Mouse (Mus musculus): ENCODE measurements around the gene Ccdc73. TPM values are rescaled to one million over a fixed set of nuclear protein-coding genes. Genes with fewer than 3 reads are reported as not detected.
A peak's percentile ranks its signal among the peaks of the same experiment; 100 is the strongest.

Gene Ccdc73
- polyA plus RNA-seq, 1 experiment from 2014 or later, result 4.7 TPM

DNA sequence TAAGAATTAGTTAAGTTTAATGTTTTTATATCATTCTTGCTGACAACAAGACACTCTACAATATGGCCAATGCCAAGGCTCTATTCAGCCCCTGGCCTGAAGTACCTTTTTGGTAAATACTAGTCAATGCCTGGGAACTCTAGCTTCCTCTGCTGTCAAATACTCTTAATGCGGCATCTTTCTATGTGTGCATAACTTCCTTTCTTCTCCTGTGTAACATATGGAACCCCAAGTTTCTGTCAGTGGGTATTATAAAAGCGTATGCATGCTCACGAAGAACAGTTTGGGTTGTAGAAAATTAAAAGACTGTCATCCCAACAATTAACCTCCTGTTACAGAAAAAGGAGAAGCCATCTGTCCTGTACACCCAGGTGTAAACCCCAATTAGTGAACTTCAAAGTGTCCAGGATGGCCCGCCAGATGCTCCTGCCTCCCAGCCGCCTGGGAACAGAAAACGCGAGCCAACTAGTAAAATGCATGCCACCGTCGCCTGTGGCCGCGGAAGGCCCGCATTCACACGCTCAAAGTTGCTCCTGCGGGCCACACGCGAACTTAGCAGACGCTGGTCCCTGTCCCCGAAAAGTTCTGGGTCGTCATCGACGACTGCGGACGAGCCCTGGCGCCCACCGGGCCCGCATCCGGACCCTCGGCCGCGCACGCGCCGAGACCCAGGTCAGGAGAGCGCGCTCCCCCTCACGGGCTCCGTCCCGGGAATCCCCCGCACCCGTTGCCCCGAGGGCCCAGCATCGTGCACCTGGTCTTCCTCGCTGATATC lies 148.8 kb downstream of the Ccdc73 start:
- H3K27me3 ChIP-seq (ENCODE audit: control insufficient read depth, insufficient read depth, low read length), result no peaks in the 10 kb centered on the region
- H3K4me3 ChIP-seq (ENCODE audit: low read depth, low read length), result peak overlapping the region; percentile 90
- H3K4me2 ChIP-seq, result peak overlapping the region; percentile 84
- H3K9me3 ChIP-seq (replicated peaks; ENCODE audit: control insufficient read depth, low read length), result no peaks in the 10 kb centered on the region
- ATAC-seq (replicated peaks; ENCODE audit: insufficient number of reproducible peaks, low FRiP score, low TSS enrichment), result peak; percentile 54
- peaks cover 4% of the 10 kb centered on the region; the same call in 1 of the 2 replicates for H3K36me3 ChIP-seq (ENCODE audit: control insufficient read depth, insufficient read depth, low read length)
- peak overlapping the region; percentile 51 for H3K27ac ChIP-seq (ENCODE audit: low read depth, low read length)
- no peaks in the 10 kb centered on the region for H3K4me1 ChIP-seq (ENCODE audit: control insufficient read depth, insufficient read depth, low read length)
- WGBS (ENCODE audit: insufficient replicate concordance), result under 1% methylated on average over 43 of the region's 43 CpGs
- peak overlapping the region; percentile 94 for H3K9ac ChIP-seq (ENCODE audit: low read depth, low read length)

DNA sequence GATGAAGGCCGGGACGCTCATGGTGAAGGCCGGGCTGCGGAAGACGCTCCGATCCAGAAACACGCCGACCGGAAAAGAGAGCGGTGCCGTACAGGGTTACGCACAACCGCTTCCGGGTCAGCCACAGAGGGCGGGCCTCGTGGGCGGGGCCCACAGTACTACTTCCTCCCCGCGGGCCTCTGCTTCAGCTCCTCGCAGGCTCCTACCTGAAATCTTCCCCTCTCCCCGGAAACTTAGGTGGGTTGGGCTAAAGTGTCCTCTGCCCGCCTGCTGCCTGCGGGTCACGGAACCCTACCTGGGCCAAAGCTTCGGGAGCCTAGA lies 149.3 kb downstream of the Ccdc73 start, which contains the start of gene Eif3m:
Gene Eif3m (minus strand): TSS at position 114 of the 321 bp plus-strand sequence.
- 0% methylated on average over 25 of the region's 25 CpGs for WGBS (ENCODE audit: insufficient replicate concordance)
- H3K27ac ChIP-seq (ENCODE audit: low read depth, low read length), result peak within 1 kb of the TSS; percentile 51
- ATAC-seq (replicated peaks; ENCODE audit: insufficient number of reproducible peaks, low FRiP score, low TSS enrichment), result peak; percentile 100

DNA sequence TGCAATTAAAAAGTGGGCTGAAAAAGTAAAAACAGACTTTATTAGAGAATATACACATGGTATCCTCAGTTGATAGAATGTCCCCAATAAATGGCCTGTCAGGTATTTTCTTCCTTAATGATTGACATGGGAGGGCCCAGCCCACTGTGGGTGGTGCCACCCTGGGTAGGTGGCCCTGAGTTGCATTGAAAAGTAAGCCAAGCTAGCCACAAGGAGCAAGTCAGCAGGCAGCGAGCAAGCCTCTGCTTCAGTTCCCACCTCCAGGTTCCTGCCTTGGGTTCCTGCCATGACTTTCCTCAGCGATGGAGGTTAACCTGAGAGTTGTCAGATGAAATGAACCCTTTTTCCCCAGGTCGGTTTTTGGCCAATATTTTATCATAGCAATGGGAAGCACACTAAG lies 150.2 kb downstream of the Ccdc73 start:
- H3K4me3 ChIP-seq (ENCODE audit: low read depth, low read length), result no peak overlapping the region
- no peaks in the 10 kb centered on the region for H3K27me3 ChIP-seq (ENCODE audit: control insufficient read depth, insufficient read depth, low read length)
- H3K27ac ChIP-seq (ENCODE audit: low read depth, low read length), result no peak overlapping the region
- 73% methylated on average over 3 of the region's 3 CpGs for WGBS (ENCODE audit: insufficient replicate concordance)
- H3K4me2 ChIP-seq, result peak overlapping the region; percentile 84
- peaks cover 4% of the 10 kb centered on the region; the same call in 1 of the 2 replicates for H3K36me3 ChIP-seq (ENCODE audit: control insufficient read depth, insufficient read depth, low read length)
- H3K4me1 ChIP-seq (ENCODE audit: control insufficient read depth, insufficient read depth, low read length), result peaks cover under 1% of the 10 kb centered on the region; the same call in 1 of the 2 replicates
- no peaks in the 10 kb centered on the region for H3K9me3 ChIP-seq (replicated peaks; ENCODE audit: control insufficient read depth, low read length)
- no peak for ATAC-seq (replicated peaks; ENCODE audit: insufficient number of reproducible peaks, low FRiP score, low TSS enrichment)
- no peak overlapping the region for H3K9ac ChIP-seq (ENCODE audit: low read depth, low read length)

More for the DNA sequence above, 149.3 kb downstream of the Ccdc73 start, which contains the start of gene Eif3m:
- Histone ChIP-seq H3K9me3 (replicated peaks; ENCODE audit: control insufficient read depth, low read length) (no peaks in the 10 kb centered on the region), H3K9ac (ENCODE audit: low read depth, low read length) (peak within 1 kb of the TSS; percentile 94), H3K4me2 (peak within 1 kb of the TSS; percentile 84), H3K4me1 (ENCODE audit: control insufficient read depth, insufficient read depth, low read length) (no peaks in the 10 kb centered on the region), H3K4me3 (ENCODE audit: low read depth, low read length) (peak within 1 kb of the TSS; percentile 90), H3K27me3 (ENCODE audit: control insufficient read depth, insufficient read depth, low read length) (no peaks in the 10 kb centered on the region), H3K36me3 (ENCODE audit: control insufficient read depth, insufficient read depth, low read length) (peaks cover 4% of the 10 kb centered on the region; the same call in 1 of the 2 replicates)

DNA sequence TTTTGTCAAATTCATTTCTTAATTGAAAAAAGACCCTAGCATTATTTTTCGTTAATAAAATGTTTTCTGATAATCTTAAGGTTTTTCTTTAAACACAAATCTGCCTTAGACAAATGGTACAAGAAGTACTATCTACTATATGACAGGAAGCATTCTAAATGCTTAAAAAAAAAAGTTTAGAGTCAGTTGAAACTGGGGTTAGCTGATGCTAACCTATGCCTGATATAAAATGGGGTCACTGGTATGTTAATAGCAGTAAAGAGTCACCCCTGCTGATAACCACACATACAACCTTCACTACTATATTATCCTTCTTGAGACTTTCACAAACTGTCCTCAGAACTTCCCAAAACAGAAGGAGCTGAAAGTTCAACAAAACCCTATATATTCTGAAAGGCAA lies 151.9 kb downstream of the Ccdc73 start:
- H3K4me1 ChIP-seq (ENCODE audit: control insufficient read depth, insufficient read depth, low read length), result peaks cover 4% of the 10 kb centered on the region; the same call in 1 of the 2 replicates
- 86% methylated on average over 1 of the region's 1 CpGs for WGBS (ENCODE audit: insufficient replicate concordance)
- no peak overlapping the region for H3K4me2 ChIP-seq
- H3K27ac ChIP-seq (ENCODE audit: low read depth, low read length), result no peak overlapping the region
- no peaks in the 10 kb centered on the region for H3K36me3 ChIP-seq (ENCODE audit: control insufficient read depth, insufficient read depth, low read length)
- no peak overlapping the region for H3K9ac ChIP-seq (ENCODE audit: low read depth, low read length)
- ATAC-seq (replicated peaks; ENCODE audit: insufficient number of reproducible peaks, low FRiP score, low TSS enrichment), result no peak
- no peak overlapping the region for H3K4me3 ChIP-seq (ENCODE audit: low read depth, low read length)
- no peaks in the 10 kb centered on the region for H3K9me3 ChIP-seq (replicated peaks; ENCODE audit: control insufficient read depth, low read length)
- no peaks in the 10 kb centered on the region for H3K27me3 ChIP-seq (ENCODE audit: control insufficient read depth, insufficient read depth, low read length)

DNA sequence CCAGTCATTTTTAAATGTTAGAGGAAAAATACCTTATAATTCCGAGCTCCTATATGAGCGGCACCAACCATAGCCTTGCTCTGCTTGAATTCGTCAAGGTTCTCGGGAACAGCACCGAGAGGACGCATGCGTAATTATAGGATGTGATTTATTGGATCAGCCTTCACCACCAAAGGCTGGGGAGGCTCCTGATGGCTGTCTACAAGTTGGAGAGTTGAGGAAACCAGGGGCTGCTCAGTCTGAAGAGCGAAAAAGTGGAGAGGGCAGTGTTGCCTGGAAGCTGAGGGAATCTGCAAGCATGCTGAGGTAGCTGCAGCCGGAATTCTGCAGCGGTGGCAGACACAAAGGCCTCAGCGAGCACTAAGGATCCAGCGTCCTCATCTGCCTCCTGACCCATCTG lies 153.7 kb downstream of the Ccdc73 start:
- Histone ChIP-seq H3K4me1 (ENCODE audit: control insufficient read depth, insufficient read depth, low read length) (peaks cover 4% of the 10 kb centered on the region; the same call in 1 of the 2 replicates), H3K9me3 (replicated peaks; ENCODE audit: control insufficient read depth, low read length) (no peaks in the 10 kb centered on the region), H3K27ac (ENCODE audit: low read depth, low read length) (no peak overlapping the region), H3K9ac (ENCODE audit: low read depth, low read length) (no peak overlapping the region), H3K27me3 (ENCODE audit: control insufficient read depth, insufficient read depth, low read length) (no peaks in the 10 kb centered on the region), H3K4me3 (ENCODE audit: low read depth, low read length) (no peak overlapping the region), H3K4me2 (no peak overlapping the region), H3K36me3 (ENCODE audit: control insufficient read depth, insufficient read depth, low read length) (no peaks in the 10 kb centered on the region)
- WGBS (ENCODE audit: insufficient replicate concordance), result 79% methylated on average over 12 of the region's 12 CpGs
- ATAC-seq (replicated peaks; ENCODE audit: insufficient number of reproducible peaks, low FRiP score, low TSS enrichment), result no peak

DNA sequence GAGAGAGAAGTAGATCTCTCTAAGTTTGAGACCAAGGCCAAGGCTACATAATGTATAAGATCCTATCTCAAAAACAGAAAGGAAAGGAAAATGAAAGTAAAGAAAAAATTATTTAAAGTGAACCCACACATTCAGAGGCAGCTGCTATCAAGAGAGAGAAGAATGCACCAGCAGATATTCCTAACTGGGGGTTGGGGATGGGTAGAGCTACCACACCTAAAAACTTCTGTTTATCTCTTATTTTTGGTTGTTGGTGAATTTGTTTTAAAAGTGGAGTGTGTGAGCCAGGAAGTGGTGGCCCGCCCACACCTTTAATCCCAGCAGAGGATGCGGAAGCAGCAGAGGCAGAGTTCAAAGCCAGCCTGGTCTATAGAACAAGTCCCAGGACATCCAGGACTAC lies 154.2 kb downstream of the Ccdc73 start:
- peaks cover 4% of the 10 kb centered on the region; the same call in 1 of the 2 replicates for H3K4me1 ChIP-seq (ENCODE audit: control insufficient read depth, insufficient read depth, low read length)
- 91% methylated on average over 2 of the region's 2 CpGs for WGBS (ENCODE audit: insufficient replicate concordance)
- no peaks in the 10 kb centered on the region for H3K36me3 ChIP-seq (ENCODE audit: control insufficient read depth, insufficient read depth, low read length)
- no peak overlapping the region for H3K4me3 ChIP-seq (ENCODE audit: low read depth, low read length)
- H3K9me3 ChIP-seq (replicated peaks; ENCODE audit: control insufficient read depth, low read length), result no peaks in the 10 kb centered on the region
- no peaks in the 10 kb centered on the region for H3K27me3 ChIP-seq (ENCODE audit: control insufficient read depth, insufficient read depth, low read length)
- no peak overlapping the region for H3K4me2 ChIP-seq
- no peak overlapping the region for H3K27ac ChIP-seq (ENCODE audit: low read depth, low read length)
- no peak for ATAC-seq (replicated peaks; ENCODE audit: insufficient number of reproducible peaks, low FRiP score, low TSS enrichment)
- no peak overlapping the region for H3K9ac ChIP-seq (ENCODE audit: low read depth, low read length)

DNA sequence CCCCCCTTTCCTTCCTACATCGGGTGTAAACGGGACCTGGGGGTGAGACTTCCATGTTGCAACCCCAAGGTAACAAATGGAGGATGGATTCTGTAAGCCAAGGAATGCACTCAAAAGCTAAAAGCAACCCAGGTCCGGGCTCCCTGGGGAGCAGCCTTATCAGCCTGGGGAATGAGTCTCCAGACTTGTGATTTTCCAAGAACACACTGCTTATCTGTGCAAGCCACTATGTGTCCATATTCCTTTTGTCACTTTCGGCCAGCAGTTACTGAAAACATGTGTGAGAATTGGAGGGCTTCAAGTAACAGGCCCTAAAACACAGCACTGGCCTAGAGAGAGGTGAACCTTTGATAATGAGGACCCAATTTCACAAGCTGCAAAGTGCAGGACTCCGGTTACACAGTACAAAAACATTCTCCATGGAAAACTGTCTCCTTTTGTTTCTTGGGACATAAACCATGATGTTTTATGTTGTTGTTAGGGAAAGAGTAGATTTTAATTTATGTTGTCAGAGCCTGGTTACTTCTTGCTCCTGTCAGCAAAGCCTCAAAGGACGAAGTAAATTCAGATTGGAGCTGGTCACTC lies 155.5 kb downstream of the Ccdc73 start:
- no peak overlapping the region for H3K9ac ChIP-seq (ENCODE audit: low read depth, low read length)
- H3K27me3 ChIP-seq (ENCODE audit: control insufficient read depth, insufficient read depth, low read length), result no peaks in the 10 kb centered on the region
- H3K27ac ChIP-seq (ENCODE audit: low read depth, low read length), result no peak overlapping the region
- no peak overlapping the region for H3K4me3 ChIP-seq (ENCODE audit: low read depth, low read length)
- H3K4me2 ChIP-seq, result no peak overlapping the region
- H3K9me3 ChIP-seq (replicated peaks; ENCODE audit: control insufficient read depth, low read length), result no peaks in the 10 kb centered on the region
- no peak for ATAC-seq (replicated peaks; ENCODE audit: insufficient number of reproducible peaks, low FRiP score, low TSS enrichment)
- H3K4me1 ChIP-seq (ENCODE audit: control insufficient read depth, insufficient read depth, low read length), result peaks cover 4% of the 10 kb centered on the region; the same call in 1 of the 2 replicates
- 38% methylated on average over 6 of the region's 6 CpGs for WGBS (ENCODE audit: insufficient replicate concordance)
- H3K36me3 ChIP-seq (ENCODE audit: control insufficient read depth, insufficient read depth, low read length), result no peaks in the 10 kb centered on the region

DNA sequence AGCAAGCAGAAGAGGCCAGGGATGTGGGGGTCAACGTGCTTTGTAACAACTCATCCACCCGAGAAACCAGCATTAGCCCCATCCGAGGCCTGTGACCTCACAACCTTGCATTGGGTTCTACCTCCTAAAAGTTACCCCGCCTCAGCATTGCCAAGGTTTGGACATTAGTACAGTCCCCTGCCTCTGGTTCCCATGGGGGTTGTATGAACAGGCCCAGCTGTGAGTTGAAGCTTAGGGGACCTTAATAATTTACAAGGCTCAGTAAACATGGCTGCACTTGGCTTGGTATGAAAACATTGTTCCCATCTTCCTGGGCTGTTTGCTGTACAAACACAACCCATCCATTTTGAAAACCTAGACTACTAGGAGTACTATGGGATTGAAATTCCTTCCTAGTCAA lies 156.2 kb downstream of the Ccdc73 start:
- Histone ChIP-seq H3K4me2 (no peak overlapping the region), H3K4me3 (ENCODE audit: low read depth, low read length) (no peak overlapping the region), H3K4me1 (ENCODE audit: control insufficient read depth, insufficient read depth, low read length) (peaks cover 4% of the 10 kb centered on the region; the same call in 1 of the 2 replicates), H3K36me3 (ENCODE audit: control insufficient read depth, insufficient read depth, low read length) (no peaks in the 10 kb centered on the region), H3K27me3 (ENCODE audit: control insufficient read depth, insufficient read depth, low read length) (no peaks in the 10 kb centered on the region), H3K9ac (ENCODE audit: low read depth, low read length) (no peak overlapping the region), H3K27ac (ENCODE audit: low read depth, low read length) (no peak overlapping the region), H3K9me3 (replicated peaks; ENCODE audit: control insufficient read depth, low read length) (no peaks in the 10 kb centered on the region)
- 75% methylated on average over 4 of the region's 4 CpGs for WGBS (ENCODE audit: insufficient replicate concordance)
- ATAC-seq (replicated peaks; ENCODE audit: insufficient number of reproducible peaks, low FRiP score, low TSS enrichment), result no peak

Measured in heart, embryonic 11.5 days (tissue).